In genomic region chr3:31269551-31270317, GRCm38 (mm10) we compare ENCODE assay signal across 32 mouse cellular contexts. TPM values are rescaled to one million over a fixed set of nuclear protein-coding genes. Genes with fewer than 3 reads are reported as not detected.
DNase-seq lines count a peak whose midpoint lies in the region; ATAC-seq and TF ChIP-seq lines count a peak whose summit lies in the region.
"Had no signal": no experiment of that assay in that cellular context is flagged by ENCODE, and none has a peak within 500 bp of the region (broad histone marks: within the 10 kb centered on the region; RNA-seq: fewer than 3 reads in every experiment).

No protein-coding gene starts in this region.

- no peak for DNase-seq in kidney, adult 2 months
- DNase-seq in A20 (ENCODE audit: low read depth, low spot score): peak; percentile 5
- DNase-seq in layer of hippocampus, postnatal 25 days (ENCODE audit: extremely low spot score in 1 of 2, low spot score in 1 of 2): no peak
- DNase-seq in layer of hippocampus, adult 2 months (ENCODE audit: low spot score in 2 of 2): no peak
- no peak for DNase-seq in spleen, adult 18-20 months
- DNase-seq: adrenal gland, postnatal 14 days; cerebellum, adult 18-20 months; cerebellum, postnatal 14 days; forebrain, postnatal 0 days; gastrocnemius, postnatal 10 days; heart, postnatal 36 days; kidney, adult 9 months; kidney, postnatal 36 days; right cerebral cortex, adult 18-20 months; right cerebral cortex, postnatal 4 days; thymus, postnatal 14 days had no signal

- no peaks in the 10 kb centered on the region for H3K36me3 ChIP-seq in kidney, embryonic 15.5 days
- H3K36me3 ChIP-seq in kidney, adult 2 months (ENCODE audit: control insufficient read depth, insufficient read depth, low read length): no peaks in the 10 kb centered on the region
- H3K36me3 ChIP-seq: embryonic facial prominence, embryonic 10.5 days; embryonic facial prominence, embryonic 15.5 days; forebrain, embryonic 12.5 days; hindbrain, embryonic 13.5 days; limb, embryonic 13.5 days; lung, embryonic 15.5 days; midbrain, embryonic 13.5 days had no signal

- no peak overlapping the region for H3K9ac ChIP-seq in kidney, embryonic 15.5 days
- H3K9ac ChIP-seq: embryonic facial prominence, embryonic 15.5 days; forebrain, embryonic 12.5 days; forebrain, postnatal 0 days; hindbrain, embryonic 13.5 days; limb, embryonic 13.5 days; lung, embryonic 15.5 days; midbrain, embryonic 13.5 days had no signal

- H3K4me3 ChIP-seq in kidney, embryonic 15.5 days (replicated peaks): no peak overlapping the region
- H3K4me3 ChIP-seq in kidney, adult 2 months (ENCODE audit: insufficient read depth, low read depth, low read length): no peak overlapping the region
- no peak overlapping the region for H3K4me3 ChIP-seq in bone marrow macrophage, adult 2 months (ENCODE audit: insufficient read depth, low read length)
- H3K4me3 ChIP-seq in layer of hippocampus, adult 2 months: no peak overlapping the region
- H3K4me3 ChIP-seq: embryonic facial prominence, embryonic 10.5 days; embryonic facial prominence, embryonic 15.5 days; forebrain, embryonic 12.5 days; hindbrain, embryonic 13.5 days; limb, embryonic 13.5 days; lung, embryonic 15.5 days; midbrain, embryonic 13.5 days had no signal

- no peak for TF ChIP-seq CTCF in kidney, adult 2 months (conservative IDR thresholded peaks at IDR 0.05; ENCODE audit: insufficient read depth, insufficient read length, low read depth, low read length)
- TF ChIP-seq CTCF in bone marrow macrophage, adult 2 months (IDR thresholded peaks at IDR 0.05; ENCODE audit: low read depth, low read length): no peak
- TF ChIP-seq CTCF in layer of hippocampus, adult 2 months (conservative IDR thresholded peaks at IDR 0.05): no peak; the same call in none of the 2 replicates

- no peak for TF ChIP-seq POLR2A in kidney, adult 2 months (IDR thresholded peaks at IDR 0.05; ENCODE audit: low read depth, low read length)
- TF ChIP-seq POLR2A in bone marrow macrophage, adult 2 months (IDR thresholded peaks at IDR 0.05; ENCODE audit: borderline replicate concordance, low read depth, low read length): no peak

- 72% methylated on average over 4 of the region's 4 CpGs for WGBS in kidney, embryonic 15.5 days
- 67% methylated on average over 4 of the region's 4 CpGs for WGBS in kidney, adult 2 months

- H3K4me2 ChIP-seq in kidney, embryonic 15.5 days: no peak overlapping the region
- H3K4me2 ChIP-seq: embryonic facial prominence, embryonic 15.5 days; forebrain, embryonic 12.5 days; heart, embryonic 11.5 days; hindbrain, embryonic 13.5 days; limb, embryonic 13.5 days; liver, embryonic 11.5 days; lung, embryonic 15.5 days; midbrain, embryonic 13.5 days had no signal

- peak; percentile 62 for ATAC-seq in kidney, embryonic 15.5 days (replicated peaks; ENCODE audit: low FRiP score)
- peak; percentile 81 for ATAC-seq in megakaryocyte progenitor cell, adult 5-6 weeks (replicated peaks; ENCODE audit: poor library complexity)
- ATAC-seq: CD4-positive, CD25-positive, alpha-beta regulatory T cell, adult 4 months; forebrain, postnatal 0 days; intestine, embryonic 16.5 days; midbrain, embryonic 13.5 days had no signal

- H3K4me1 ChIP-seq in kidney, embryonic 15.5 days: no peaks in the 10 kb centered on the region
- no peaks in the 10 kb centered on the region for H3K4me1 ChIP-seq in kidney, adult 2 months (ENCODE audit: control insufficient read depth, insufficient read depth, low read length)
- H3K4me1 ChIP-seq in bone marrow macrophage, adult 2 months (ENCODE audit: control insufficient read depth, insufficient read depth, low read length): peaks cover 33% of the 10 kb centered on the region
- H3K4me1 ChIP-seq: forebrain, embryonic 12.5 days; hindbrain, embryonic 13.5 days; midbrain, embryonic 13.5 days had no signal

- no peaks in the 10 kb centered on the region for H3K9me3 ChIP-seq in kidney, embryonic 15.5 days (replicated peaks)
- H3K9me3 ChIP-seq: embryonic facial prominence, embryonic 10.5 days; embryonic facial prominence, embryonic 15.5 days; forebrain, embryonic 12.5 days; hindbrain, embryonic 13.5 days; limb, embryonic 13.5 days; lung, embryonic 15.5 days; midbrain, embryonic 13.5 days had no signal

- H3K27me3 ChIP-seq in kidney, embryonic 15.5 days: no peaks in the 10 kb centered on the region
- no peaks in the 10 kb centered on the region for H3K27me3 ChIP-seq in kidney, adult 2 months (replicated peaks; ENCODE audit: control insufficient read depth, insufficient read depth, low read length)
- H3K27me3 ChIP-seq: embryonic facial prominence, embryonic 15.5 days; forebrain, embryonic 12.5 days; hindbrain, embryonic 13.5 days; lung, embryonic 15.5 days; midbrain, embryonic 13.5 days had no signal

- H3K27ac ChIP-seq in kidney, embryonic 15.5 days: no peak overlapping the region
- H3K27ac ChIP-seq in kidney, adult 2 months (ENCODE audit: insufficient read depth, low read depth, low read length): no peak overlapping the region
- peak overlapping the region; percentile 53 for H3K27ac ChIP-seq in bone marrow macrophage, adult 2 months (ENCODE audit: insufficient read depth, low read depth, low read length)
- H3K27ac ChIP-seq in layer of hippocampus, adult 2 months: no peak overlapping the region
- H3K27ac ChIP-seq: embryonic facial prominence, embryonic 10.5 days; embryonic facial prominence, embryonic 15.5 days; forebrain, embryonic 12.5 days; hindbrain, embryonic 13.5 days; lung, embryonic 15.5 days; midbrain, embryonic 13.5 days had no signal

RNA-seq across cellular contexts. Expression of gene Slc7a14, which starts 40.4 kb away (rescaled TPM):
- polyA plus RNA-seq in kidney, embryonic 15.5 days (2015; fragmentation: Nextera tagmentation; extraction: Ambion mirVana): 0.22 and 0.48 TPM in 2 replicates
- polyA plus RNA-seq in kidney, adult 2 months (2012; rRNA removed): 0.07 and 0.13 TPM in 2 replicates
- polyA plus RNA-seq in bone marrow macrophage, adult 2 months (2012; ENCODE audit: insufficient read depth, insufficient read length, missing spikeins): not detected in 2 replicates
- total RNA-seq in megakaryocyte progenitor cell, adult 5-6 weeks (2015): 0.07 and 0.17 TPM in 2 replicates
- not detected in 2 replicates for total RNA-seq in megakaryocyte progenitor cell, adult 5-6 weeks (2017)
- total RNA-seq in layer of hippocampus, postnatal 25 days (2021): 10 to 100 TPM; 77.9 to 90.2 TPM
- 10 to 100 TPM; 94.4 to 97.3 TPM for total RNA-seq in layer of hippocampus, adult 2 months (2021)
- total RNA-seq: megakaryocyte, adult 5-6 weeks; monocyte, adult 5-6 weeks had no signal
- polyA plus RNA-seq: CD4-positive, CD25-positive, alpha-beta regulatory T cell, adult 4 months had no signal

Comparison
In these comparisons a context has a peak if more than half of its experiments do, and no peak if none do; other contexts are left out.
1. RNA of gene Slc7a14, which starts 40.4 kb away (total RNA-seq): 94.4 to 97.3 TPM in layer of hippocampus, adult 2 months and 77.9 to 90.2 TPM in layer of hippocampus, postnatal 25 days; 0.07 to 0.17 TPM in megakaryocyte progenitor cell, adult 5-6 weeks; every median in the first group is over 10 times any median in the second.